Mouse (Mus musculus) cerebellum, postnatal 36 days (tissue): ENCODE measurements around the gene Ddx31.

ENCODE experiments used
- DNase-seq, 2 experiments: peaks; one replicate each; pipeline ENCODE4 v3.0.0; 2021 to 2022; ENCODE audit warnings: mixed read lengths in 2 of 2

Gene Ddx31

DNA sequence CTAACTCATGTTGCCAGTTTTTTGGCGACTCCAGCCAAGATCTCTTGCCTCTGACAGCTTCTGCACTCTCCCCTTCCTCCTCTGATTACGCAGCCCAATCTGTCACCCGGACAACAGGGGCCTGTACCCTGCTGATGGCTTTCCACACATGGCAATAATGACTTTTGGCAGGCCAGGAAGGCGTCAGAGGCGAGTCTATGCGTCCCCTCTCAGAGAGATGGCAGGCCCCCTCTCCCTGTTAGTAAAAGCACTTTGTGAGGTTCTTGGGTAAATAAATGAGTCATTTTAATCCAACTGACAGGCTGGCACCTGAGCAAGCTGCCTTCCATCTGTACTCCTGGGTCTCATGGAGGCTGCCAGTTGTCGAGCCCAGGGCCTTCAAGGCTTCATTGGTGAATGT is 27.3 kb downstream of the Ddx31 start:
- DNase-seq: peak; percentile 62 to 64

- no peak for DNase-seq
Measured at GRCm38 (mm10) chr2:28875554-28875953, 35.3 kb downstream of the Ddx31 start.

GRCm38 (mm10) chr2:28881275-28881674 is 41.1 kb downstream of the Ddx31 start:
- DNase-seq: peak; percentile 19 to 39

DNA sequence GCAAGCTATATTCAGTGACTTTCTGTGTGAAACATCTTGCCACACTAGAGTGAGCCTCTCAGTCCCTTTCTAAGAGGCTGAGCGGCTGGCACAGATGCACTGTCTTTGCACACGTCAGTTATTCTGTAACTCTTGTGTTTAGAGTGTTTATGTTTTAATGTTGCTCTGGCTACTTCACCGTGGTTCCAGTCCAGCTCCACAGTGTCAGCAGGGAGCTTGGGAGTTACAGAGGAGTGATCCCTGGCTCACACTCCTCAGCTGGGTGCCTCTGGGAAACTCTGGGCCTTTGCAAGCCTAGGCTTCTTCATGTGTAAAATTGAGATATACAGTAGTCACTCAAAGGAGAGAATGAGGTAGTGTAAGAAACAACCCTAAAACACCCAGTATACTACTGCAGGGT is 41.8 kb downstream of the Ddx31 start:
- DNase-seq: no peak

- no peak for DNase-seq
Measured at GRCm38 (mm10) chr2:28882826-28883485, 42.8 kb downstream of the Ddx31 start.

- no peak for DNase-seq
Measured at GRCm38 (mm10) chr2:28884914-28885313, 44.7 kb downstream of the Ddx31 start.

- no peak for DNase-seq
Measured at GRCm38 (mm10) chr2:28892796-28893195, 52.6 kb downstream of the Ddx31 start.

GRCm38 (mm10) chr2:28893526-28893925 is 53.3 kb downstream of the Ddx31 start:
- no peak for DNase-seq

- DNase-seq: no peak
Measured at GRCm38 (mm10) chr2:28895876-28896275, 55.7 kb downstream of the Ddx31 start.

- no peak for DNase-seq
Measured at GRCm38 (mm10) chr2:28897340-28897899, 57.2 kb downstream of the Ddx31 start.

DNA sequence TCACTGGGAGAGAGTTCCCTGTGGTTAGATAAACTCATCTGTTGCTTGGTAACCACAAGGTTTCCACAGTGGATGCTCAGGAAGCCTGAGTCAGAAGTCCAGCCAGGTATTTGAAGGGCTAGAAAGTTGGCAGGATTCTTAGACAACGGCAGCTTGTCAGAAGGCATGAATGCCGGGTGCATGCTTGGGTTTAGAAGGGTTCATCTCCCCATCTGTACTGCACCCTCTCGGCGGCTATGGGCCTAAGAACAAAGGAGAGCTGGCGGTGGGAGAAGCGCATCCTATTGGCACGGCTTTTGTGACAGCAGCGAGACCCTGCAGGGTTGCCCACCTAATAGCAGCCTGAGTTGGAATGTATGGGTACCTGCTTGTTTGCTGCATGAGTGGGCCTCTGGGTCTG is 62.1 kb downstream of the Ddx31 start:
- no peak for DNase-seq

DNA sequence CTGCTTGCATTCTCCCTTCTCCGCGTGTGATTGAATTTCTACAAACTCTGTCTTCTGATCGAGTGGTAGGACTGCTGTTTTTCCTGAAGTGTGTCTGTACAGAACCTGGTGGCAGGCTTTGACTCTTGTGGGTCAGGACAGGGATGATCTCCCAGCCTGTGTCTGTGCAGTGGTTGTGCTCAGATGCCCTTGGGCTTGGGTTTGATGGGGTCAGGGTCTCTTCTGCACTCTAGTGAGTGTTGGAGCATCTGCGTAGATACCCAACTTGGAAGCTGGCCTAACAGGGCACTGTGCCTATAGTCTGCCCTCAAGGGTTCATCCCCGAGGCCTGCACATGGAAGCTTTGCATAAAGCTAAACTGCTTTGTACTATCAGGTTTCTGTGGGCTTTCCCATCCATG is 63.7 kb downstream of the Ddx31 start:
- no peak for DNase-seq

DNA sequence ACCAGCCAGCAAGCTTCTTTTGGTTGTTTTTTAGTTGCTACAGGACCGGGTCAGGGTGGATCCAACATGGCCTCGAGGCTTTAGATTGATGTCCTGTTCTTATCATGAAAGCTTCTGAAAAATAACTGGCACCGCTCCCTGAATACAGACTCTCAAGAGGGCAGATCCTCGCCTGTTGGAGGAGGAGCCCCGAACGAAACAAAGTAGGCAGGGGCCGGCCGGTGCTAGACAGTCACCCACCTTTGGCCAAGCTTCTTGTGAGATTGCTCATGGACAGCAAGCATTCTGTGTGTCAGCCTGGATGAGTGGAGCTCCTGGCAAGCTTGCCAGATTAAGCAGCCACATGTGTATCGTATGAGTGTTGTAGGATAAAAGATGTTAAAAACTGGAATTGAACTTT is 64.6 kb downstream of the Ddx31 start:
- DNase-seq: no peak

GRCm38 (mm10) chr2:28905561-28905960 is 65.4 kb downstream of the Ddx31 start:
- no peak for DNase-seq

GRCm38 (mm10) chr2:28907691-28908388 is 67.6 kb downstream of the Ddx31 start:
- DNase-seq: peak; percentile 18 to 28

DNA sequence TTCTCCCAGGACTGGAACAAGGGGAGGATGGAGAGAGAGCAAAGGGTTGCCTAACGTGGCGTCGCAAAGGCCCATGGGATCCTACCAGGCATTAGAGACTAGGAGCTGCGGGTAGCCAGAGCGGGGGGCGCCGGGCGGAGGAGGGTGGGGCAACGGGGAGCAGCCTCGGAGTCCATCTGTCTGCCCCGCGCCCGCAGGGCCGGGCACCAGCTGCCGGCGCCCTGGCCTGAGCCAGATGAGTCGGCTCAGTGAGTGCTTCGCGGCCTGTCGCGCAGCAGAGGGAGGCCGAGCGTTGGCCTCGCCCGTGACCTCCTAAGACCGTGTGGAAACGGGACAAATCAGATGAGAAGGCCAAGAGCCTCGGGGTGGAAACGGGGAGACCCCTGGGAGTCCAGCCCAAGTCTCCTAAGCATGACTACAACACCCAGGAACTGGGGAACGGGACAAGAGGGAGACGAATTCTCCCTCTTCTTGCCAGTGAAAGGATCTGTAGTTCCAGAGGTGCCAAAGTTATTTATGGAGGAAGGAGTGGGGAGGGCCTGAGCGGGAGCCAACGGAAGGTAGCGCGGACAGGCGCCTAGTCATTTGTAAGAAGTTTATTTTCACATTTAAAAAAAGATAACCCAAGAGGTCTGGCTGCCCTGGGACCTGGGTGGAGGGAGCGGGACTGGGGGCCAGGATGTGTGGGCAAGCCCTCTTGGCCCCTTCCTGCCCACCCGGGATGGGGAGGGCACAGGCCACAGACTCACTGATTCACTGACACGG is 68.4 kb downstream of the Ddx31 start:
- DNase-seq: peak in 1 of 2 experiments; percentile 17

- DNase-seq: no peak
Measured at GRCm38 (mm10) chr2:28909186-28909817, 69.1 kb downstream of the Ddx31 start.

DNA sequence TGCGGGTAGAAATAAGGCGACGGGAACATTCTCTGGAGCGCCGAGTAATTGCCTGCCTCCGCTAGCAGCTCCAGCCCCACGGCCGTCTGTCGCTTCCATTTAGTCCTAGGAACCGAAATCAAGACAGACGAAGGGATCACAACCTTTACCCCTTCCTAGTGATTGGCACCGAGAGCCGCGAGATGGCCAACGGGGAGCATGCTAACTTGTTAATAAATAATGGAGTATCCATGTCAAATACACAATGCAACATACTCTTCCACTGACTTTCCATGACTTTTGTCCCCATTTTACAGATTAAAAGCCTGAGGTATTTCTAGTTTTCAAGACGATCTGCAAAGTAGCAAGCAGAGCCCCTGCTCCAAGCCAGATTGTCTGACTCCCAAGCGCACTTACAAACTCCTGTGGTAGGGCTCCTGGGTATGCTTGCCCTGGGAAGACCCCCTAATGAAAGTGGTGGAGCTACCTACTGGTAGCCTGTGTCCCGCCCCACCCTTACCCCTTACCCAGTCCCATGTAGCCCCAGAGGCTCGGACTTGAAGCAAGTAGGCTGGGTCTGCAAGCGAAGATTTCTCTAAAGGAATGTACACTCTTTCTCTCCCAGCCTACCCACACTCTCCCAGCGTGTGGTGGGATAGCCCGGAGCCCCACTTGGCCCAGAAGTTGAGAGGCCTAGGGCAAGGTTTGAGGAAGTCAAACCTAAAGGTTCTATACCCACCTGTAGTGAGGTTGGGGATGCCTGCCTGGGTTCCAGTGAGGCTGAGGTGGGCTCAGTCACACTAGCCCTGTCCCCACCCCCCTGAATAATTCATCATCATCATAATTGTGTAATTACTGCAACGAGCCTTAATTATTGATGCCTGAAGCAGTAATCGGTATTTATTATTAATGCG is 69.9 kb downstream of the Ddx31 start:
- no peak for DNase-seq

- no peak for DNase-seq
Measured at GRCm38 (mm10) chr2:28910877-28911276, 70.7 kb downstream of the Ddx31 start.

DNA sequence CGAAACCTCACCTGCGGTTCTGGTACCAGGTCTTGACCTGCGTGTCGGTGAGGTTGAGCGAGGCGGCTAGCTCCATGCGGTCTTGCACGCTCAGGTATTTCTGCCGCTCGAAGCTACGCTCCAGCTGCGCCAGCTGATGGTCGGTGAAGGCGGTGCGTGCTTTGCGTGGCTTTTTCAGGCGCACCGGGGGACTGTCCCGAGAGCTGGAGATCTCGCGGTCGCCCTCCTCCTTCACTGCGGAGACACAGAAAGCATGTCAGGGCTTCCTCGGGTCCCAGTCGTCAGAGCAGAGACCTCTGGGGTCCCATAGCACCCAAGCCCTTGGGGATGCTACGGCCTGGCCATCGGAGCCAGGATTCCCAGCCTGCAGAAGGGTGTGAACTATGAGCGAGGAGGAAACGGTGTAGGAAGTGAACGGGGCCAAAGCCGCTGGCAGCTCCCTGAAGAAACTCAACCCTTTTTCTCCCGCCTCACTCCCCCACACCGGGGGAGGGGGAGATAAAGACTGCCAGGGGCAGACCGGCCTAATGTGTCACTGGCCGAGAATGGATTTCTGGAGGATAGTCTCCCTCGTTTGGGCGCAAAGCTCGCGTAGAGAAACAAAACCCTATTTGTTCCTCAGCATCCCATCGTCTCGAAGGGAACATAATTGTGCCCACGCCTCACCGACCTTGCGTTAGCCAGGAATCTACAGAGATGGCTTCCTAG is 71.3 kb downstream of the Ddx31 start:
- peak in 1 of 2 experiments; percentile 12 for DNase-seq

GRCm38 (mm10) chr2:28912039-28912700 is 72.0 kb downstream of the Ddx31 start:
- peak; percentile 20 for DNase-seq
